Mouse (Mus musculus): ENCODE data around the gene Mum1l1. TPM values are rescaled to one million over a fixed set of nuclear protein-coding genes. Genes with fewer than 3 reads are reported as not detected.
A peak's percentile ranks its signal among the peaks of the same experiment; 100 is the strongest.
"Not testable (repeated sequence)": the region's sequence is repeated elsewhere in the genome, so short reads cannot be mapped to it uniquely, and the experiment has no call there.

The Mum1l1 gene
- polyA plus RNA-seq (2015; fragmentation: Nextera tagmentation; extraction: Ambion mirVana), result 6.8 and 8.1 TPM in 2 replicates

- no peaks in the 10 kb centered on the region for H3K36me3 ChIP-seq (ENCODE audit: insufficient read depth, low read length)
- WGBS, result 31% methylated on average over 31 of the region's 31 CpGs
- peak within 1 kb of the TSS; percentile 61 for H3K4me2 ChIP-seq (ENCODE audit: low read length)
- 0 out of 2 replicates have a peak within 1 kb of the TSS, but pooled peaks have one; percentile 13 for H3K27ac ChIP-seq
- H3K4me1 ChIP-seq (replicated peaks; ENCODE audit: insufficient read depth, low read length), result no peaks in the 10 kb centered on the region
- H3K9ac ChIP-seq (ENCODE audit: low read depth, low read length), result 0 out of 2 replicates have a peak within 1 kb of the TSS, but pooled peaks have one; percentile 40
- no peaks in the 10 kb centered on the region for H3K27me3 ChIP-seq (ENCODE audit: insufficient read depth, low read length)
- ATAC-seq (replicated peaks; ENCODE audit: low FRiP score, low read depth) (peak; percentile 93), DNase-seq (ENCODE audit: low spot score) (peak; percentile 75)
- TF ChIP-seq CTCF (IDR thresholded peaks at IDR 0.05; ENCODE audit: low read depth), result no peak
- peak within 1 kb of the TSS; percentile 37 for H3K4me3 ChIP-seq (replicated peaks; ENCODE audit: low read depth, low read length)
- no peaks in the 10 kb centered on the region for H3K9me3 ChIP-seq (replicated peaks; ENCODE audit: low read length)
Measured at GRCm38 (mm10) chrX:139209829-139210225, at the start of gene Mum1l1. TSS of gene Mum1l1 (plus strand) at chrX:139210042.

GRCm38 (mm10) chrX:139178928-139179327, 30.9 kb upstream of the Mum1l1 start, which contains the start of gene 4933428M09Rik:
TSS of gene 4933428M09Rik (plus strand) at chrX:139179228.
- Histone ChIP-seq H3K9me3 (replicated peaks; ENCODE audit: low read length) (no peaks in the 10 kb centered on the region), H3K4me1 (replicated peaks; ENCODE audit: insufficient read depth, low read length) (no peaks in the 10 kb centered on the region), H3K4me2 (ENCODE audit: low read length) (no peak within 1 kb of the TSS), H3K9ac (ENCODE audit: low read depth, low read length) (no peak within 1 kb of the TSS), H3K36me3 (ENCODE audit: insufficient read depth, low read length) (no peaks in the 10 kb centered on the region), H3K27ac (no peak within 1 kb of the TSS), H3K4me3 (replicated peaks; ENCODE audit: low read depth, low read length) (no peak within 1 kb of the TSS), H3K27me3 (ENCODE audit: insufficient read depth, low read length) (no peaks in the 10 kb centered on the region)
- no peak for TF ChIP-seq CTCF (IDR thresholded peaks at IDR 0.05; ENCODE audit: low read depth)
- no peak for DNase-seq (ENCODE audit: low spot score)
- WGBS, result 85% methylated on average over 8 of the region's 8 CpGs
- ATAC-seq (replicated peaks; ENCODE audit: low FRiP score, low read depth), result no peak

GRCm38 (mm10) chrX:139191506-139191905, 18.3 kb upstream of the Mum1l1 start:
- not testable (repeated sequence) for H3K4me1 ChIP-seq (replicated peaks; ENCODE audit: insufficient read depth, low read length); H3K27ac ChIP-seq; H3K9ac ChIP-seq (ENCODE audit: low read depth, low read length); H3K27me3 ChIP-seq (ENCODE audit: insufficient read depth, low read length); ATAC-seq (replicated peaks; ENCODE audit: low FRiP score, low read depth); H3K4me2 ChIP-seq (ENCODE audit: low read length); H3K9me3 ChIP-seq (replicated peaks; ENCODE audit: low read length); DNase-seq (ENCODE audit: low spot score); H3K36me3 ChIP-seq (ENCODE audit: insufficient read depth, low read length); H3K4me3 ChIP-seq (replicated peaks; ENCODE audit: low read depth, low read length)
- WGBS, result 85% methylated on average over 3 of the region's 3 CpGs
- peak; percentile 36; the same call in 1 of the 2 replicates for TF ChIP-seq CTCF (IDR thresholded peaks at IDR 0.05; ENCODE audit: low read depth)

- Histone ChIP-seq H3K27me3 (ENCODE audit: insufficient read depth, low read length) (no peaks in the 10 kb centered on the region), H3K36me3 (ENCODE audit: insufficient read depth, low read length) (no peaks in the 10 kb centered on the region), H3K4me3 (replicated peaks; ENCODE audit: low read depth, low read length) (no peak overlapping the region), H3K4me1 (replicated peaks; ENCODE audit: insufficient read depth, low read length) (no peaks in the 10 kb centered on the region), H3K27ac (no peak overlapping the region), H3K9ac (ENCODE audit: low read depth, low read length) (no peak overlapping the region), H3K4me2 (ENCODE audit: low read length) (no peak overlapping the region), H3K9me3 (replicated peaks; ENCODE audit: low read length) (no peaks in the 10 kb centered on the region)
- no peak for TF ChIP-seq CTCF (IDR thresholded peaks at IDR 0.05; ENCODE audit: low read depth)
- DNase-seq (ENCODE audit: low spot score) (peak; percentile 41), ATAC-seq (replicated peaks; ENCODE audit: low FRiP score, low read depth) (no peak)
- 37% methylated on average over 1 of the region's 1 CpGs for WGBS
Measured at GRCm38 (mm10) chrX:139194572-139195279, 15.1 kb upstream of the Mum1l1 start.

DNA sequence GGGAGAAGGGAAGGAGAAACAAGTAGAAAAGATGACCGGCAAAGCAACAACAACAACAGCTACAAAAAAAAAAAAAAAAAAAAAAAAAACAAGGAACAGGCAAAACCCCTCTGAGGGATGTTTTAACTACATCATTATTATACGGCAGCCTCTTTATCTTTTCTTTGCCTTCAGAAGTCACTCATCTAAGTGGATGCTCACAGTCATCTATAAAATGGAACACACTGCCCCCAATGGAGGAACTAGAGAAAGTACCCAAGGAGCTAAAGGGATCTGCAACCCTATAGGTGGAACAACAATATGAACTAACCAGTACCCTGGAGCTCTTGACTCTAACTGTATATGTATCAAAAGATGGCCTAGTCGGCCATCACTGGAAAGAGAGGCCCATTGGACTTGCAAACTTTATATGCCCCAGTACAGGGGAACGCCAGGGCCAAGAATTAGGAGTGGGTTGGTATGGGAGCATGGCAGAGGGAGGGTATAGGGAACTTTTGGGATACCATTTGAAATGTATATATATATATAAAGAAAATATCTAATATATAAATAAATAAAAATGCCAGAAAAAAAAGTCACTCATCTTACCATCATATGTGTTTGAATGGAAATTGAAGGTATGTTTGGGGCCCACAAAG, 532 bp upstream of the Mum1l1 start:
- not testable (repeated sequence) for H3K9me3 ChIP-seq (replicated peaks; ENCODE audit: low read length); ATAC-seq (replicated peaks; ENCODE audit: low FRiP score, low read depth)
- TF ChIP-seq CTCF (IDR thresholded peaks at IDR 0.05; ENCODE audit: low read depth), result peak; percentile 12; the same call in 1 of the 2 replicates

DNA sequence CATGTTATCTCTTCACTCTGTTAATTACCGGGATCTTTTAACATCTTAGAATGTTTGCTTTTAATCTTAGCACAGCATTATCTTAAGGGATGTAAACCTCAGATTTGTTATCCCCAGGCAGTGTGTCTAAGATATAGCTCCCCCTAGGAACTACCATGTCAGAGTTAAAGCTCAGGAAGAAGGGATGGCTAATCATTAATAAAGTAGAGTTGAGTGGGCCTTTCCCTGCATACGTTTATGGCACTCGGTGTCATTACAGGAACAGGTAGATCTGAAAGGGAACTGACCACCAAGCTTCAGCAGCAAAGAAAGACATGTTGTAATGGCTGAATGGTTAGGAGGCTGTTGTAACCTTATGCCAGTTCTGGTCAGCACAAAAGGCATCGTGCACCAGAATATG, 4.9 kb downstream of the Mum1l1 start:
- WGBS, result 67% methylated on average over 4 of the region's 4 CpGs
- Histone ChIP-seq H3K9me3 (replicated peaks; ENCODE audit: low read length) (no peaks in the 10 kb centered on the region), H3K4me3 (replicated peaks; ENCODE audit: low read depth, low read length) (no peak overlapping the region), H3K27ac (no peak overlapping the region), H3K9ac (ENCODE audit: low read depth, low read length) (no peak overlapping the region), H3K4me1 (replicated peaks; ENCODE audit: insufficient read depth, low read length) (no peaks in the 10 kb centered on the region), H3K4me2 (ENCODE audit: low read length) (no peak overlapping the region), H3K36me3 (ENCODE audit: insufficient read depth, low read length) (no peaks in the 10 kb centered on the region), H3K27me3 (ENCODE audit: insufficient read depth, low read length) (no peaks in the 10 kb centered on the region)
- DNase-seq (ENCODE audit: low spot score), result no peak
- ATAC-seq (replicated peaks; ENCODE audit: low FRiP score, low read depth), result no peak
- TF ChIP-seq CTCF (IDR thresholded peaks at IDR 0.05; ENCODE audit: low read depth), result no peak

More for the DNA sequence above, 532 bp upstream of the Mum1l1 start:
- H3K36me3 ChIP-seq (ENCODE audit: insufficient read depth, low read length); DNase-seq (ENCODE audit: low spot score); H3K4me1 ChIP-seq (replicated peaks; ENCODE audit: insufficient read depth, low read length); H3K27me3 ChIP-seq (ENCODE audit: insufficient read depth, low read length); H3K9ac ChIP-seq (ENCODE audit: low read depth, low read length); H3K4me3 ChIP-seq (replicated peaks; ENCODE audit: low read depth, low read length); H3K27ac ChIP-seq: not testable (repeated sequence)
- H3K4me2 ChIP-seq (ENCODE audit: low read length), result peak overlapping the region; percentile 61
- WGBS, result 84% methylated on average over 4 of the region's 4 CpGs
